Mouse (Mus musculus) adrenal gland, adult 18-20 months (tissue): Measurements from ENCODE around the gene Rnf187. TPM values are rescaled to one million over a fixed set of nuclear protein-coding genes. Genes with fewer than 3 reads are reported as not detected.

Source experiments
- DNase-seq, 2 experiments: peaks; one replicate each; pipeline ENCODE4 v3.0.0; 2021 to 2022; ENCODE audit warnings: low spot score in 2 of 2
- long read RNA-seq, 2 experiments: library from polyadenylated mRNA; stranded (forward); transcript quantifications; one replicate each; pipeline ENCODE4 v2.0.0; 2021
- total RNA-seq, 2 experiments: library from RNA; stranded (reverse); gene quantifications; 1 replicate in 1 of 2; 2 replicates in 1 of 2; pipeline ENCODE4 v1.2.3; 2021

The Rnf187 gene
- total RNA-seq, result 100 to 1,000 TPM; 171 to 177 TPM
- long read RNA-seq, experiment 1, transcript Rnf187-201 (4 exons, 1,949 nt), result major isoform, 264 of 282 reads
- long read RNA-seq, experiment 1, partial matches to known transcripts, result 11 of 282 reads
- long read RNA-seq, experiment 1, other reads (novel, unspliced or antisense), result 7 of 282 reads
- long read RNA-seq, experiment 2, transcript Rnf187-201 (4 exons, 1,949 nt), result major isoform, 558 of 631 reads
- long read RNA-seq, experiment 2, partial matches to known transcripts, result 25 of 631 reads
- long read RNA-seq, experiment 2, other reads (novel, unspliced or antisense), result 48 of 631 reads

GRCm38 (mm10) chr11:58938322-58939087 is at the start of gene Rnf187:
TSS of gene Rnf187 (minus strand) at chr11:58938916.
- peak; percentile 90 to 91 for DNase-seq

GRCm38 (mm10) chr11:58985299-58985917 is 46.7 kb upstream of the Rnf187 start:
- peak in 1 of 2 experiments; percentile 43 for DNase-seq

GRCm38 (mm10) chr11:58984657-58985056 is 45.9 kb upstream of the Rnf187 start:
- no peak for DNase-seq

GRCm38 (mm10) chr11:58983691-58984341 is 45.1 kb upstream of the Rnf187 start:
- DNase-seq, result no peak

- DNase-seq, result no peak
Observed at GRCm38 (mm10) chr11:58982471-58983097, 43.9 kb upstream of the Rnf187 start.

GRCm38 (mm10) chr11:58981541-58982447 is 43.1 kb upstream of the Rnf187 start:
- peak in 1 of 2 experiments; percentile 49 for DNase-seq

GRCm38 (mm10) chr11:58980381-58980990 is 41.8 kb upstream of the Rnf187 start:
- no peak for DNase-seq

GRCm38 (mm10) chr11:58979661-58980060 is 40.9 kb upstream of the Rnf187 start:
- no peak for DNase-seq

GRCm38 (mm10) chr11:58979183-58979582 is 40.5 kb upstream of the Rnf187 start:
- DNase-seq, result no peak

GRCm38 (mm10) chr11:58978706-58979030 is 40.0 kb upstream of the Rnf187 start:
- DNase-seq, result no peak

GRCm38 (mm10) chr11:58978027-58978705 is 39.5 kb upstream of the Rnf187 start, which contains the start of gene Trim11:
TSS of gene Trim11 (plus strand) at chr11:58978093.
- DNase-seq, result peak; percentile 53 to 55

GRCm38 (mm10) chr11:58977607-58978026 is 38.9 kb upstream of the Rnf187 start:
- no peak for DNase-seq

GRCm38 (mm10) chr11:58977150-58977549 is 38.4 kb upstream of the Rnf187 start:
- no peak for DNase-seq

GRCm38 (mm10) chr11:58974414-58974813 is 35.7 kb upstream of the Rnf187 start:
- DNase-seq, result no peak

- DNase-seq, result no peak
Observed at GRCm38 (mm10) chr11:58971796-58972195, 33.1 kb upstream of the Rnf187 start.

- DNase-seq, result no peak
Observed at GRCm38 (mm10) chr11:58970831-58971530, 32.3 kb upstream of the Rnf187 start.

- no peak for DNase-seq
Observed at GRCm38 (mm10) chr11:58969659-58970058, 30.9 kb upstream of the Rnf187 start.

- no peak for DNase-seq
Observed at GRCm38 (mm10) chr11:58969027-58969426, 30.3 kb upstream of the Rnf187 start.
